Mouse (Mus musculus) urinary bladder, postnatal 10 days (tissue): ENCODE results near the gene Cdc45.
"Not testable (repeated sequence)": the region's sequence is repeated elsewhere in the genome, so short reads cannot be mapped to it uniquely, and the experiment has no call there.

Experiments
- DNase-seq: peaks from one replicate; pipeline ENCODE4 v3.0.0; 2022; ENCODE audit warnings: low spot score

Gene Cdc45

DNA sequence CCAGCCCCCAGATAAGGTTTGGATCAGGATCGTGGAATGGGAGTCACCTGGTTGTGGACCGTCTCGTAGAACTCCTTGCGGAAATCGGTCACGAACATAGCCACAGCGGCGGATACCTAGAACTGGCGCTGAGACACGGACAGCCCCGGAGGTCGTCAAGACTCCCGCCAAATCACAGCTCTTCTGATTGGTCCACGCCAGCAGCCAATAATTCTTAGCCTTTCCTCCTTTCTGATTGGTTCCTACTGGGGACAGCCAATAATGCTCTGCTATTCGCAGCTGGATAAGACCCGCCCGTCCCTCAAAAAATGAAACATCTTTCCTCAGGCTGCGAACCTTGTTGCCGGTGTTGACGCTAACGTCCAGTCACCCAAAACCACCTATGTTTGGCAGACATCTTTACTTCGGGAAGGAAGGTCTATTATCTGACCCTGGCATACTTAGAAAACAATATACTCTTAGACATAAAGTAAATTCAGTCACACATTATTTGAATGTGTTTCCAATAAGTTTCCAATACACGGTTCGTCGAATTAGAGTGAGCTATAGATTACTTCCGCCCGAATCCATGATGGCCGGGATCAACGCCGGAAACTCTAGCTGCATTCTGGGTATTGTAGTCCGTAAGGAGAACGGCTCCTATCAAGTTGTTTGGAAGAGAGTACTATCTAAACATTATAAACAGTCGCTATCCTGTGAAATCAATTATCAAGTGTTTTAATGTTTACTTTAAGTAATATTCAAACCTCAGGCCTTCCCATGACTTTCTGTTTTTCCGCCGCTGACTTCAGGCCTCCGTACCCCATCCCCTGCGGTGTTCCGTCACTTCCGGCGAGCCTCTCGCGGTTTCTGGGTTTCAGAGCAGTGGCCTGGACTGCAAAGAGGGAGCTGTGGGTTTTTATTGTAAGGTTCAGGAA is at the start of gene Cdc45, which contains the start of gene Ufd1:
Gene Cdc45 (minus strand): TSS at position 520 of the 917 bp plus-strand sequence.
Gene Ufd1 (plus strand): TSS at position 312 of the 917 bp plus-strand sequence.
- peak; percentile 57 for DNase-seq

DNA sequence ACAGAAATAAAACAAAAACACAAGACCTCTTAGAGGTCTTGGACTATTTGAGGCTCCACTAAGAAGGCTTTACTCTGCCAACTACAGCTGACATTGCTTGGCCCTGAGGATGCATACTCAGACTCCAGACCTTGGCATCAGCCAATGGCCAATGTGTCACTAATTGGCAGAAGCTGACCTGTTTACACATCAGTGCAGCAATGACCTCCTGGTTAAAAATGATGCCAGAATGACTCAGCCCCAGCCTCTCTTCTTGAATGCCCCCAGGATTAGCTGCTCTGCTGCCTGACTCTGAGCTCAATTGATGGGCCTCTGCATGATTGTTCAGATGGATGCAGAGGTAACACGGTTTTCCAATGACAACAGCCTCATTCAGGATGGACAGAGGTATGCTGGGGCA is 48.4 kb upstream of the Cdc45 start:
- no peak for DNase-seq

DNA sequence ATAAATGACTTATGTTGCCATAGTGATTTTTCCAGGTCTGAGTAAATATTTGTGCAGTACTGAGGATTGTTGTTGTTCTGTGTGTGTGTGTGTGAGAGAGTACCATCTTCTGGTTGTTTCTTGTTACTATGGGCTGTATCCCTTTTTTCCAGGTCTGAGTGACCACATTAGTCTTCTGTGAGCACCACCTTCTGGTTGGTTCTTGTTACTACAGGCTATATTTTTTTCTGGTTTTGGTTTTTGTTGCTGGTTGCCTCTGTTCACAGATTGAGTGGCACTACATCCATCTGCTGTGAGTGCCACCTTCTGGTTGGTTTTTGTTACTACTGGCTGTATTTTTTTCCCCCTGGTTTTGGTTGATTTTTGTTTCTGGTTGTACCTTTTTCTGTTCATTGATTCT is 46.8 kb upstream of the Cdc45 start:
- DNase-seq, result no peak

DNA sequence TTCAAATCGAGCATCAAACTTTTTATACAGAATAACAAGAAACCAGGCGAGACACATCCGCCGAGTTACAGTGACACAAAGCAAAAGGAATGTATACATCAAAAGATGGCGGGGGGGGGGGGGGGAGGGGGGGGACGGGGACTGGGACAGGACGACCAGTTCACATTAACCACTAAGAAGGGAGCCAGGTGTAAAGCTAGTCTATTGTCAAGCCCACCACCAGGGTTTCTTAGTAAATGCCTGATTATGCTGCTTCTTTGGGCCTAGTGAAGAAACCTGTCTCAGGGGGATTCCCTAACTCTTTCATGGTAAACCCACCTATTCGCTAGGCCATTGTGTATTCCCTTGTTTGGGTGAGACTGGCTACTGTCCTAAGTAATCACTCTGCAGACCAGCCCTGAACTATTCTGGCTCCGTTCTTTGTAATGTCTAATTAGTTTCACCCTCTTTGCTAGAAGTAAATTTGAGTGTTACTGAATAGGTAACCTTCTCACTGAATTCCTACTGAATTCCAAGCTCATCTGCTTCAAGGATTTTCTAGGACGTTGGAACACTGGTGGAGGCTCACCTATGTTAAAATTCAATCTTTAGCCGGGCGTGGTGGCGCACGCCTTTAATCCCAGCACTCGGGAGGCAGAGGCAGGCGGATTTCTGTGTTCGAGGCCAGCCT is 37.9 kb upstream of the Cdc45 start:
- not testable (repeated sequence) for DNase-seq

DNA sequence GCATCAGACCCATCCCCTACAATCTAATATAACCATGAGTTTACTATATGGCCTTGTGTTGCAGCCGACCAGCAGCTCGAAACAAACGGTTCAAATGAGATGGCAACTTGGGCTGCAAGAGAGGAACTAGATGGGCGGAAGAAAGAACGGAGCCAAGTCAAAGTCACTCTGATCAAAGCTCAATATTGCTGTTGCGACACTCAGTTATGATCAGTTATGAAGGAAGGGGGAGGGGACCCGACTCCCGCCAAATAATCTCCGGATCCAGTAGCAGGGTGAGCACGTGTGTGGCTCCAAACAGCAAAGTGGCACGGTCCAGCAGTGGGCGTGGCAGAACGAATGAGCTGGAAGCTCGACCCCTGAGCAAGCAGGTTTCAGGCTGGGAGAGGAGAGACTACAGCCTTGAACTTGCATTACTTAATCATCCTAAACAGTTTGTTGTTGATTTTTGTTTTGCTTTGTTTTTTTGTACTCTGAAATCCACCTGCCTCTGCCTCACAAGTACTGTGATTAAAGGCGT is 34.6 kb upstream of the Cdc45 start:
- no peak for DNase-seq

DNA sequence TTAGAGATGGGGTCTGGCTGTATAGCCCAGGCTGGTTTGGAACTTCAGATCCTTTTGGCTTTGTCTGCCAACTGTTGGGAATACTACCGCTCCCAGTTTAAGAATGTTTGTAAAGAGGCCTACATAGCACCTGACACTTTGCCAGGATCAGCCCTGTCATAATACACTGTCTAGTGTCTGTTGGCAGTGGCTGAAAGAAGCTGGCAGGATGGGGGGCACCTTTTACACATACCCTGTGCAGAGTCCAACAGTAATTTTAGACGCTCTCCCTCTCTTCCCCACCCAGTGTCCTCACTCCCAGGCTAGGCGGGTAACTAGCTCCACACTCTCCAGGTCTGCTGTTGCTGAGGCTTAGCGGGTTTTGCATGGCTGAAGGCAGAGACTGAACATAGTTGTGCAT is 26.6 kb upstream of the Cdc45 start:
- DNase-seq, result no peak

DNA sequence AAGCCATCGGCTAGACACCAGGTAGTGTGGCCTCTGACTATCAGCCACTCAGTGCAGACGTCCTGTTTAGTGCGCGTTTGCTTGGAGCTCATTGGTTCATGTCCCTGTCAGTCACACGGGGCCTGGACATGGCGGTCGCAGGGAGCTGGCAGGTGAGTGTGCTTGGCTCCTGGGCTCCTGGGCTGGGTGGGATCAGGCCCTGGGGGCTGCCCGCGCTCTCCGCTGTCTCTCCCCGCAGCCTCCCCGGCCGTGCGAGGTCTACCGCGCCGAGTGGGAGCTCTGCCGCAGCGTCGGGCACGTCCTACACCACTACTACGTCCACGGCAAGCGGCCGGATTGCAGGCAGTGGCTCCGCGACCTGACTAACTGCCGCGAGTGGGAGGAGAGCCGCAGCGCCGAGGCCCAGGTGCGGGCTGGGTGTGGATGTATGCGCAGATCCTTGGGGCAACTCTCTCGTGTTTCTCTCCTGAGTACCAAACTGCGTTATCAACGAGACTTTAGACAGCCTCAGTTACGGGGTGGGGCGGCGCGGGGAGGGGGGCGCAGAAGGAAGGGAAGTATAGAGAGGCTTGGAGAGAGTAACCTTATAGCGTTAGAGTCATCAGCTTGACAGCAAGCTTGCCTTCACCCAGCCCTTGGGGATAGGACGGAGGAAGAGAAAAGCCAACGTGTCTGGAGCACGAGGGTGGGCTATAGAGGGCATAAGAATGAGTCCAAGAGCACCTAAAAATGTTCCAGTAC is 24.9 kb upstream of the Cdc45 start, which contains the start of the genes 2510002D24Rik and Gm28539:
Gene 2510002D24Rik (plus strand): TSS at position 111 of the 741 bp plus-strand sequence.
Gene Gm28539 (plus strand): TSS at position 117 of the 741 bp plus-strand sequence.
- DNase-seq, result peak; percentile 89

DNA sequence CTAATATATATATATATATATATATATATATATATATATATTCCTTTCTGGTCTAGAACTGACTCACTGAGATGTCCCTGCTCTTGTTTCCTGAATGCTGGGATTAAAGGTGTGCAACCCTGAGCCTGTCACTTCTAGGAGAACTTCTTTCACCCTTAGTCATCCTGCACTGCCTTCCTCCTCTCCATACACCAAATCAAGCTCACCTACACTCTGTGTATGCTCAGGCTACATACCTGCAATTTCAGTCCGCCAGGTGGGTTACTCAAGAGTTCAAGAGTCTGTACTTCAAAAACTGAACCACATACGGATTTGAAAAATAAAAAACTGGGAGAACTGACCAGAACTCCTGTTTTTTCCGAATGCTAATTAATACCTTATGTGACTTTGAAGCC is 24.3 kb upstream of the Cdc45 start:
- no peak for DNase-seq

DNA sequence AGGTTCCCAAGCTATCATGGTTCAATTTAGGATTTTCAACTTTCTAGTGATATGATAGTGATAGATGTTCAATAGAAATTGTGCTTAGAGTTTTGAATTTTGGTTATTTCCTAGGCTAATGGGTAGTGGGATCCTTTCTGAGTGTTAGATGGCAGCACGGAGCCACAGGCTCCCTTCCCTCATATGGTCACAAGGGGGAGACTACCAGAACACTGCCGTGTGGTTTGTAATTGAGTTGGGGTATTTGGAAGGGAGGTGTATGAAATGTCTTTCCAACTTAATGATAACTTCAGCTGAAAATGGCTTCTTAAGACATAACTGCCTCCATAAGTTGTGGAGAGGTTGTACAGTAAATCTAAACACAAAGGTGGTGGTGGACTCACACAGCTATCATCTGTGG is 21.7 kb upstream of the Cdc45 start:
- DNase-seq, result no peak

DNA sequence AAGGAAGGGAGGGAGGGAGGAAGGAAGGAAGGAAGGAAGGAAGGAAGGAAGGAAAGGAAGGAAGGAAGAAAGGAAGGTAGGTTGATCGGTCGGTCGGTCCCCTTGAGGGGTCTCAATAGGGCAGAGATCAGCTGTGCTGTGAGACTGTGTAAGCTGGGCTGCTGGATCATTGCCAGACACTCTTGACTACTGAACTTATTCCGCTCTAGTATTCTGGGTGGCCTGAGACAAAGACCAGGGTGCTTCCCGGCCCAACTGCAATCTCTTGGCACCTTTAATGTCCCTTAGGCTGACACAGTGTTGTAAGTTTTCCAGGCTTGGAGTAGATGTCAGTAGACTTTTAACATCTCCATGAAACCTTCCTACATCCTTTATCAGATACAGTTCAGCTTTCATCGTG is 17.3 kb upstream of the Cdc45 start:
- DNase-seq, result no peak

DNA sequence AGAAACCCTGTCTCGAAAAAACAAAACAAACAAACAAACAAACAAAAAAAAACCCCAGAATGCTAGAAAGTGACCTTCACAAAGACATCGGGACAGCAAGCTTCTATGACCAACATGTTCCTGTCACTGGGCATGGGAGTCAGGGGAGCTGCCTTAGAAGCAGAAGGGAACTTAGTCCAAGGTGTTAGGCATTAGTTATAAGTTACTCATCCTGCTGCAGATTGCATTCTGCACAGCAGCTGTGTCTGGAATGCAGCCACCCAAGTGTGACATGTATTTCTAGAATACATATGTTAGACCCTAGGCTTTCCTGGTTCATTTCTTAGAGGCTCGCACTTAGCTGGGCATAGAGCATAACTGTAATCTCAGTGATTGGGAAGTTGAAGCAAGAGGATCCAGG is 16.8 kb upstream of the Cdc45 start:
- DNase-seq, result no peak

DNA sequence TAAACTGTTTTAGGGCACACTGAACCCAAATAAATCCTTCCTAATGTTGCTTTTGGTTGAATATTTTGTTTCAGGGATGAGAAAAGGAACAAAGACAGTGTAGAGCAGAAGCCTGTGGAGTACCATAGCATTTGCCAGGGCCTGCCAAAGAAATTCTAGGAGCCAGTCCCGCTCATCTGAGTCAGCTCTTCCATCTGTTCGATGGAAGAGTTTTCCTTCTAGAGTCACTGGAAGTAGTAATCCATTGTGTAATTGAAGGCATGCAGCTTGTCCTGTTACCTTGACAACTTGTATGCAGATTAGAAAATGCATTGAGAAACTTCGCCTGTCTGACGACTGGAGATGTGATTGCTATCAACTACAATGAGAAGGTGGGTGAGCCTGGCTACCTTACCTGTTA is 11.1 kb upstream of the Cdc45 start:
- no peak for DNase-seq

DNA sequence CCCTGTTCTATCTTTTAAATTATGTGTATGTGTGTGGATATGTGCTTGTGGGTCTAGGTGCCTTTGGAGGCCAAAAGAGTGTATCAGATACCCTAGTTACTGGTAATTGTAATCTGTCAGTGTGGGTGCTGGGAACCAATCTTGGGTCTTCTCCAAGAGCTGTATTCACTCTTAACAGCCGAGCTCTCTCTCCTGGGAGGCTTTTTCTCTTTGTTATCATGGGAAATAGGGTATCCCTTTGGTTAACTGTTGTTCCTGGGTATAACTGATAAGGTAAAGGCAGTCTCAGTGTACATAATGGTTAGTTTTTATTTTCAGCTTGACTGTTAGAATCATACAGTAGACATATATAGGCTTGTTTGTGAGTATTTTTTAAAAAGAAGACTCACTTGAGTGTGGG is 10.6 kb upstream of the Cdc45 start:
- no peak for DNase-seq

DNA sequence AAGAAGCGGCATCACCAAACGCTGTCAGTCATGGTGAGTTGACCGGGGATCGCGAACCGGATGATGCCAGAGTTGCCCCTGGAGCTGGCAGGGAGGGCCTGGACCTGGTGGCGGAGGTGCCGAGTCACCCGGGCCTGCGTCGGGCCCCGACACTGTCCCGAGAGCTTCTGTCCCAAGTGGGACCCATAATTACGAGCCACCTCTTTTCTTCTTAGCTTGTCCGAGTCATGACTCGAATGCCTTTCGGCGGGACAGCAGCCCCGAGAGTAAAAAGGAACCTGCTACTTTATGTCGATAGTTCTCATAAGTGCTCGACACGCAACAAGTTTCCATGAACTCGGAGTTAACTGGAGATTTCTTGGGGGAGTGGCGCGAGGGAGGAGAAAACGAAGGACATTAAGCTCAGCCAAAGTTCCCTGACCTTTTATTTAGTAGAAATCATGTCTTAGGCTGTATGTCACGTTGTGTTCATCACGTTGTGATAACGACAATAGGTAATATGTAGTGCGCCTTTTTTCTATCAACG is 661 bp upstream of the Cdc45 start:
- DNase-seq, result no peak

DNA sequence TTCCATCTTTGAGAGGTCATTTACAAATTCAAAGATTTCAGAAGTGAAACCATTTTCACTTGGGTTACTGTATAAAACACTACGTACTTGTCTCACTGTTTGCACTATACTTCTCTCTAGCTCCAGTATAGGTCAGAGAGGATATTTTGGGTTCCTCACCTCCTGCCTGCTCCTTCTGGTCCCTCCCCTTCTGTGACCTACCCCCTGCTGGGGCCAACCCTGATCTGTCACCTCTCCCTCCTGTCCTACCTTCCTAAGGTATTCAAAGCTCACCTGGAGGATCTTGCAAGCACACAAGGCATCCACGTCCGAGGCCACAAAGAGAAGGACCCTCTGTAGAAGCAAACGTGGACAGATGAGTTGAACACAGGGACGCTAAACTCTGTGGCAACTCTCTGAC is 755 bp downstream of the Cdc45 start:
- DNase-seq, result no peak

DNA sequence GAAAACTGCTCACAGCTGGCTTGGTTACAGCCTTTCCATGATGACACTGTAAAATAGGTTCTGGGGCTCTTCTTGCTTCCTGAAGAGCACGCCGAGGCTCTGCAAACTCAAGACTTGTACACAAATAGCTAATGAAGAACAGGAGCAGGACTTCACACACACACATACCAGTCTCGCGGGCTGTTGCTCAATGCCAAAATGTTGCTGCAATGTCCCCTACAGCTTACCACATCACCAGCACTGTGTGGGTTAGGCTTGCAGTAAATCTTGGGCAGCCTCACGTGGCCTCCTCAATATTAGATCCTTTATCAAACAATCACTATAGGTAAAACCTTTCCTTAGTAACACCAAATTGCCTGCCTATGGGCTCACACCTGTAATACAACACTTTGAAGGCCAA is 2.8 kb downstream of the Cdc45 start:
- DNase-seq, result no peak

DNA sequence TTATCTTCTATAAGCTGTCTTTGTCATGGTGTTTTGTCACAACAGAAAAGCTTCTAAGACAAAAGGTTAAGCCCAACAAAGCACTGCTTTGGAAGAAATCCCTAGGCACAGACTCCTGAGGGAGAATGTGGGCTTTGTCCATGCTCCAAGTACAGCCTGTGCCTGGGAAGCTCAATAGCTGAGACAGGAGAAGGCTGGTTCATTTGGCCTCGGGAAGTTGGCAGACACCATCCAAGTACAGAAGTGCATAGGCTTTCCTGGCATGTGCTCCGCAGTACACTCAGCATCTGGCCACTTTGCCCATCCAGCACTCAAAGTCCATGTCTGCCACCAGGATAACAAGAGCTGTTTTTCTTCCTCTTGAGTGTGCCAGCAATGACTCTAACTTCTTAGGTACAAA is 6.0 kb downstream of the Cdc45 start:
- DNase-seq, result no peak

DNA sequence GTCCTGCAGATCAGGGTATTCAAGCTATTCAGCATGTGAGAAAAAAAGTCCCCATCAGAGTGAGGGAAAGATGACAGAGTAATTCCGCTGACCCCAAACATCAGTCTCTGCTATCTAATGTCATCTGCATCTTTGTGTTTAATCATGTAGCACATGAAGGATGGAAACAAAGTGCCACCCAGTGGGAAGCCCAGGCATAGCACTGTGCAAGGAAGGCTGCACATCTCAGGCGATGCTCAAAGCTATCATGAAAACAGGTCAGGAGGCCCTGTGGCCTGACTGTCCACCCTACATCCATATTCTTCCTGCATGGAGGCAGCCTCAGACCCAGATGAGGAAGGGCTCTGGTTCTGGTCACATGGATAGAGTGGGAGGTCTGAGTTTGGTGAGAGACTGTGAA is 12.9 kb downstream of the Cdc45 start:
- DNase-seq, result no peak

DNA sequence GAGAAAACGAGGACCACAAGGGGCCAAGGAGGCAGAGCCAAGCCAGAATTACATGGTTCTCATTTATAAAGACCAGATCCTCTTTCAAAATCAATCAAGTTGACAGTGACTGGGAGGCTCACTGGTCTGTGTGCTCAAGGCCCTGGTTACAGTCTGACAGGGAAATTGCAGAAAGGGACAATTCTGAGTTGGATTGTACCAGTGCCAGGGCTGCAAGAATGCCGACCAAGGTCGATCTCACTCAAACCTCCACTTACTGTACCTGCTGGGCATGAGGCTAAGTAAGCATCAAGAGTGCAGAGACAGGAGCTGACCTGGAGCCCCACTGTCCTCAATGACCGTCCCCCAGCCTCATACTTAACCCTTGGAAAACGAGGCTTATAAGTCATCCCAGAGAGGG is 13.6 kb downstream of the Cdc45 start:
- no peak for DNase-seq

DNA sequence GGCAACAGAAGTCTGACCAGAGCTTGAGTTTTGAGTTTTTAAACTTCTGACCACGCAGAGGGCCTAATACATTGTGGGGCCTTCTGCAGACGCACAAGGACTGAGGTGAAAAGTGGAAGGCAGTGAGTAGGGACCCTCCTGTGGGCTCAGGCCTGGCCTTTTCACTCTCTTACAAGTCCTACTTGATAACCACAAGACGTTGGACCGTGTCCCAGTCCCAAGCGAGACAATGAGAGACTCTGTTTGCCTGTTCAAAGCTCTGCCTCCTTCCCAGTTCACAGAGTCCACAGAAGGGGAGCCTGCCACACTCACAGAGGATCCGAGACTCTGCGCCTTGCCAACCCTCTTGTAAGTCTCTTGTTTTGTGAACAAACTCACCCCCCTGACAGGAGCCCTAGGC is 15.1 kb downstream of the Cdc45 start:
- no peak for DNase-seq

DNA sequence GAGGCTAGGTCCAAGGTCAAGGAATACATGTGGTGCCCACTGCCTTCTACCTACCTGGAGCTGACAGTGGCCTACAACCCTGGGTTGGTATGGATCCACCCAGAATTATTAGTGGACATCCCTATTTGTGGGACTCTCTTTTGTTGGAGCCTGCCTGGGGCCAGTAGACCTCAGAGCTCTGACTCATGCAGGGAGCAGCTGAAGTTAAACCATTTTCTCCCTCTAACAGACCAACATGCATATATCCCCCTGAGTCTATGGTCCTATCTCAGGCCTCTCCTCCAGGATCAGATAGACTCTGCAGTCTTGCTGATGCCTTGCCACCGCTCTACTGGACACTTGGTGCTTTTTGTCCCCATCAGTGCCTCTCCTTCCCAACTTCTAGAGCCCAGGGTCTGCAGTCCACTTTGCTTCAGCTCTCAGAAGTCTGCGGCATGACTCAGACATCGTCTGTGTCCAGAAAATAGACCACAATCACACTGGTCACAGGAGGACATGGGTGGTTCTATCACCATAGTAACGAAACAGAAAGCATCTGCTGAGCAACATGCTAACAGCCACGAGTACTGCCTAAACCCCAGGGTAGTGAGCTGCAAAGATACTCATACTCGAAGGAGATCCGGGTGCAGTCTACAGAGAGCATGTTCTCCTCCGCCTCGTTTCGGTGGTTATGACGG is 16.4 kb downstream of the Cdc45 start:
- DNase-seq, result no peak
